Mouse (Mus musculus): ENCODE data around the gene Col23a1.

Gene Col23a1

DNA sequence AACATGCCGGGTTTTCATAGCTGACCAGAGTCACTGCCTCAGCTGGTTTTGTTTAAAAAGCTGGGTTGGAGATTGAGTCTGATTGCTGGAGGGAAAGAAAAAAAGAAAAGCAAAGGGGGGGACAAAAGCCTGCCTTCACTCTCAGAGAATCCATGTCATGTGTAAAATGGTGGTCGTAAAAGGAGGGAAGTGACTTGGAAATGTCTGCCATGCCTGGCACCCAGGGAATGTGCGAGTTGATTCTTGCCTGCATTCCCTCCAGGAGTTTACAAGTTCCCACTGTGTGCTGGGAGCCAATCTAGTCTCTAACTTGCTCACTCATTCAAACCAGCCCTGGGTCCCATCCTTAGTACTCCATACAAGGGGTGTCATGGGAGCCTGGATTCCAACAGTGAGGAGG is 100.8 kb downstream of the Col23a1 start:
- DNase-seq = no peak

DNA sequence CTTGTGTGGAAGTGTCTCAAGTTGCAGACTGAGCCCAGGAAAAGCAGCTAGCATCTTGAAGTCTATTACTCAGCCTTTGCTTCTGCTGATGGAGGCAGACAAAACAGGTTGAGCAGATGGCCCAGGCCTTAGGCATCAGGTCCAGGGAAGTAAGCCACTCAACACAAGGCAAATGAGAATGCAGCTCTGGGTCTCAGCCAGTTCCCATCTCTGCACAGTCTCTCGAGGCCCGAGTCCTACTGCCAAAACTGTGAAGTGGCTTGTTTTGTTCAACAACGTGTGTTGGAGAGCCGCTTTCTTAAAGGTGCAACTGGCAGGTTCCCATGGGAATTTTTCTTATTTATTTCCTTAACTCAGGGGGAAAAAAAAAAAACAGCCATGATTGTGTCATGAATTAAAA is 101.8 kb downstream of the Col23a1 start:
- DNase-seq = peak; percentile 59 to 79

DNA sequence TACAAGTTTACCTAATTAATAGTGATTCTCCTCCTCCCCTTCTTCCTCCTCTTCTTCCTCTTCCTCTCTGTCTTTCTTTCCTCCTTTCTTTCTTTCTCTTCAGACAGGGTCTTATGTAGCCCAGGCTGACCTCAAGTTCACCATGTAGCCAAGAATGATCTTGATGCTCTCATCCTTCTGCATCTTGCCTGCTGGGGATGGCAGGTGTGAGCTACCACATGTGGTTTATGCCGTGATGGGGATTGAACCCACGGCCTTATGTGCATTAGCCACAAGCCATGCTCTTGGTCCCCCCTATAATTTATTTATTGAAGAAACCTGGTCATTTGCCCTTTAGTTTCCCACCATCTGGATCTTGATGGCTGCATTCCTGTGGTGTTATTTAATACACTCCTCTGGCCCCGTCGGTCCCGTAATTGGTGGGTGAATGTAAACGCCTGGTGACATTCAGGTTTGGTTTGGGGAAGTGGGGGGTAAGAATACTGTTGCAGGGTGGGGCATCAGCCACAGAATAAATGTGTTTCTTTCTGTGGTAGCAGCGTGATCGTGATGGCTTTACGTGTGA is 104.7 kb downstream of the Col23a1 start:
- DNase-seq = no peak

DNA sequence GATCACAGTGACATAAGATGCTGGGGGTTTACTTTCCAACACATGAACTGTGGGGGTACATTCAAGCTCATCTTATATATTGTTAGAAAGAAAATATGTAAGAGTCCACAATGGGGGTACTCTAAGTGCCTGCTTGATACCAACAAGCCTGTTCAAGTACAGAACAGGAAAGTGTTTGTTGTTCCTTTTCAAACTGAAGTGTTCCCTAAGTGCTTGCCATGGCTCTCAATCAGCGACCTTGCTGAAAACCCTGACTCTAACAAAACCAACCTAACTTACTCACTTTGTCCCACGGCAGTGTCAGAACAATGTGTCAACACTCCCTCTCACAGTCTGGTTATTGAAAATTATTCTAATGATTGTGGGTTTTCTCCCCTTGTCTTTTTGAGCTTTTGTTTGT is 106.7 kb downstream of the Col23a1 start:
- DNase-seq = peak in 1 of 2 experiments; percentile 43

DNA sequence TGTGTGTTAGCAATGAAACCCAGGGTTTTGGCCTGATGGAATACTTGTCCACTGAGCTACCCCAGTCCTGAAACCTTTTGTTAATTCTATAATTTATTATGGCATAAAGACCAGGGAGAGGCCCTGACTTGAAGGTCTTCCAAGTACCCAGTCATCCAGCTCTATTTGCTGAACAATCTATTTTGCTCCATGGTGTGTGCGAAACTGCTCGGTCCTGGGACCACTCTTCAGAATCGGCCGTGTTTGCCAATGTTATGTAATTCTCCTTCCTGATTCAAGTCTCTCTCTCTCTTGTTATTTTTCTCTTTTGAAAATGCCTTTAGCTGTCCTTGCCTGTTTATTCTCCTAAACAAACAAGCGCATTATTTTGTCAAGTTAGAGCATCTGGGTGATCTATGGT is 108.4 kb downstream of the Col23a1 start:
- peak in 1 of 2 experiments; percentile 55 for DNase-seq

DNA sequence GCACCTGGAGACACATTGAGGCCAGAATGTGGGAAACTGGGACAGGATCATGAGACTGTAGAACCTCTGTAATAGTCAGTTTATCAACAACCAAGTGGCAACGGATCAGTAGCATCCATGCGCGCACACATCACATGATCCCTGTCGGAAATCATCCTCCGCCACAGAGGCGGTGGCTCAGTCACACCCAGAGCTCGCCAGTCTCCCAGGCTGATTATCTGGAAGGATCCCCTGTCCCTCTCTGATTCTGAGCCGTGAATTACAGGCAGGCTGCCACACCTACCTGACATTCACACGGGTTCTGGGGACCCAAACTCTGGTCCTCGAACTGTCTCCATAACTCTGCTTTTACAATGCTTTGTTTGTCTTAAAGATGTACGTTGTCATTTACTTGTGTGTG is 110.6 kb downstream of the Col23a1 start:
- no peak for DNase-seq

DNA sequence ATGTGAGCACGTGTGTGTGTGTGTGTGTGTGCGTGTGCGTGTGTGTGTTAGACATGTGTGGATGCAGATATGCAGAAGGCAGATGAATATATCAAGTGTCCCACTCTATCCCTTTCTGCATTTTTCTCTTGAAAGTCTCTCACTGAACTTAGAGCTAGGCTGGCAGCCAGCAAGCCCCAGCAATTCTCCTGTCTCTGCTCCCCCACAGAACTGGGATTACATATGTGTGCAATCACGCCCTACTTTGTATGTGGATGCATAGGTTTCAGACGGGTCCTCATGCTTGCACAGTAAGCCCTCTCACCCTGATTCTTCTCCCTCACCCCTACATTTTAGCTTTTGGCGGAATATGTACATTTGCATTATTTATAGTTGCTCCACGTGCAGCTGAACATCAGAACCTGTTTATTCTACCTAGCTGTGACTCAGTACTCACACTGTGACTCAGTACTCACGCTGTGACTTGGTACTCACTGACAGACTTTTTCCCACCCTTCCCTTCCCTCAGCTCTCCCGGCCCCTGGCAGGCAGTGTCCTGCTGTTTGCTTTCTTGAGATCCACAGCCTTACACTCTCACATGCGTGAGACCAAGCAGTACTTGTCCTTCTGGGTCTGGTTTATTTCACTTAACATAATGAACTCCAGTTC is 111.9 kb downstream of the Col23a1 start:
- DNase-seq = no peak

DNA sequence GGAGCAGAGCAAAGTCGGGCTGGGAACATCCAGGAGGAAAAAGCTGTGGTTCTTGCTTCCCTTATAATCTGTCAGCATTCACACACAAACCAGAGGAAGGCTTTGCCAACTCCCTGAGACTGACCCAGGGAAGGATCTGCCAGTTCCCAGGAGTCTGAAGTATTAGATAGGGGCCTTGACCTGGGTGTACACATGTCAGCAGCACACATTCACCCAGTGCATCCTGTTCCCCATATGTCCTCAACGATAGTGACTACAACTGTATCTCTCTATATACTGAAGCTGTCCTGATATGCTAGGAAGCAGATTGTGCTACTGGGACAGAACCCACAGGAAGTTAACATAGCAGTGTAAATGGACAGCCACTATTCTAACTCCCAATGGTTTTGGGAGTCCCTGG is 114.2 kb downstream of the Col23a1 start:
- no peak for DNase-seq

DNA sequence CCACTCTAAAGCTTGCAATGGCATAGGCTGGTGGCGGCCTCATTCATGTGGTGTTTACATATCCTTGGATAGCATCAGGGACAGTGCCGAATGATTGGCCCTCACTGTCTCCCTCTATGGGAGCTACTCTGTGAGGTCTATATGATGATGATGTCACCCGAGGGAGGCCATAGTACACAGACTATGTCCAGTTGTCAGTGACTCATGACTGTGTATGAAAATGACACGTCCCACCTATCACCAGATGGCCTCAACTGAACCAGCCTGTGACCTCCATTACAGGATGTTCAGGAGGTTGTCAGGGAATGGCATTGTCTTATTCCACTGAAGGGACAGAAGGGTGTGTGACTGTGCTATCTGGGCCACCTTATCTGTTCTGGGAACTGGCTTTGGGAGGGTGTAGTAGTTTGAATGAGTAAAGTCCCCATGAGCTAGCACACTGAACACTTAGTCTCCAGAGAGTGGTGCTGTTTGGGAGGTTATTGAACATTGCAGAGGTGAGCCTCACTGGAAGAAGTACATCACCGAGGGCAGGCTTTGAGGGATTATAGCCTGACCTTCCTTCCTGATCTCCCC is 115.2 kb downstream of the Col23a1 start:
- DNase-seq = no peak

DNA sequence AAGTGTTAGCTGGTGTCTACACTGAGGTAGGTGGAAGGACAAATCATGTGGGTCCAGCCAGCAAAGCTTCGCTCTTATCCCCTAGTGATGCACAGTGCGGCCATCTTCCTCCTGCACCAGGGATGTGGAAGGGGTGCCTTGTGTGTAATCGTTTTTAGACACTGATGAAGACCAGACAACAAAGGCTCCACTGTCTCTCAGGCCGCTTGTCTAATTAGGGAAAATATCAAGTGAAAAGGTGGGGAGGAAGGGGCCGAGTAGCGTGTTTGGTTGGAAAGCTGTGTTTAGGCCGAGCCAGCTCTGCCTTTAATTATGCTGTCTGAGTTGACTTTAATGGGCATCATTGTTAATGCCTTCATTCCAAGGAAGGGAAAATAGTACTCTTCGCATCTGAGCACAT is 116.8 kb downstream of the Col23a1 start:
- DNase-seq = no peak

DNA sequence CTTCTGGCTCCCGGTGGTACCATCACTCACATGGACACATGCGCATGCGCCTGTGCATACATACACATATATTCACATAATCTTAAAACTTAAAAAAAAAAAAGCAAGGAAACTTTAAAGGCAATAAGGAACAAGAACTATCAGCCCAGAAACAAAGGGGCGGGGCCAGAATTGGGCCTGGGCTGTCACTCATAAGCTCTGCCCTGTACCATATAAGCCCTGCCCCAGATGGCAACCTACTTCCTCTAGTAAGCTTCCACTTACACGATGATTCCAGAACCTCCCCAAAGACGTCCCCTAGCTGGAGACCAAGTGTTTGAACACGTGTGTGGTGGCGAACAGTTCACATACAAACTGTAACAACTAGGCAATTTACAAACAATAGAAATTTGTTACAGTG is 117.6 kb downstream of the Col23a1 start:
- no peak for DNase-seq

DNA sequence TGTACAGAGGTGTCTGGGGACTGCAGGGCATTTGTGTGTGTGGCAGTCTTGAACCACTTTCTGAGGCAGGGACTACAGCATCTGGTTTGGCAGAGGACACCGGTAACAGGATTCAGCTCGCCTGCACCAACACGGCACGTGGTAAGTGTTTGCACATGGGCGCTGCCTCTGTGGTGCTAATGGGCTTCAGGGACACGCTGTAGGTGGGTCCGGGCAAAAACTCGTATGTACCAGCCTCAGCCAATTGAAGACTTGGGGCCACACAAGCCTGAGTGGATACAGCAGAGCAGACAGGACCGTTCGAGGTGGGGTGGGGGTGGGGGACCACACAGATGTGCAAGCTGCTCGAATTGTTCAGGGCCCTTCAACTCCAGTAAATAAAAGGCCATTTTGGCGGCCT is 121.1 kb downstream of the Col23a1 start:
- no peak for DNase-seq

DNA sequence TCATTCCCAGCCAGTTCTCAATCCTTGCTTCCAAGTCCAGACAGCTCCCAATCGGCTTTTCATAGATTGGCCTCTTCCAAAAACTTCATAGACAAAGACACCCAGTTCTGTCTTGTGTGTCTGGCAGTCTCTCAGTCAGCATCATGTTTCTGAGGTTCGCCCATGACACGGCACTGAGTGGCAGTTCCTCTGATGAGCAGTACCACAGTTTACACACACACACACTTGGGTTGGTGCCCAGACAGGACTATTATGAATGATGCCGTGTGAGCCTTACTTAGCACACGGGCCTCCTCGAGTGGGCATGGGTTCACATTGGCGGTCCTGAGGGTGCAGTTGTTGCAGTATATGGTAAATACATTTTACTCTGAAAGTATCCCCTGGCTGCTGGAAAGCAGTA is 124.8 kb downstream of the Col23a1 start:
- no peak for DNase-seq

DNA sequence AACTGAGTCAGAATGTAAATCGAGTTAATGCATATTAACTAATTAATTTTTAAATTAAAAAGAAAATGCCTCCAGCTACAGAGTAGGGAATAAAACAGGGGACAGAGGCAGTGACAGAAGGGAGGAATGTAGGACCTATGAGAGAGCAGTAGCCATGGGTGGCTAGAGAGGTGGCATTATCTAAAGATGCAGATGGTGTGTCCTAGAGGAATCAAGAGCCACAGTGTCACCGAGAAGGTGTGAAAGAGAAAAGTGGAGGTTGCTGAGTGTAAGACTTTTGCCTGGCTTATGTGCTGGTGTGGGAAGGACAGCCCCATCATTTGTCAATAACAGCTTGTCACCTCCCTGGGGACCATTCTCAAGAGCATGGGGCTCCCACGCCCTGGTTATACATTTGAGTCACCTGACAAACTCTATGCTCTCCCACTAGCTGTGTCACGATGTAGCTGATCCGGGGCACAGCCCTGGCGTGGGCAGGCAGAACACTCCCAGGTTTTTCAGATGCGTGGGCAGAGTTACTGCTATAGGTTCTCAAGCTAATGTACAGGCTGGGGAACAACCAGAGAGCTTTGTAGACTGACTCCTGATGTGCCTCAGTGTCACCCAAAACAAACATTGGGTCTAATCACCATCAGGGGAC is 125.4 kb downstream of the Col23a1 start:
- DNase-seq = no peak

DNA sequence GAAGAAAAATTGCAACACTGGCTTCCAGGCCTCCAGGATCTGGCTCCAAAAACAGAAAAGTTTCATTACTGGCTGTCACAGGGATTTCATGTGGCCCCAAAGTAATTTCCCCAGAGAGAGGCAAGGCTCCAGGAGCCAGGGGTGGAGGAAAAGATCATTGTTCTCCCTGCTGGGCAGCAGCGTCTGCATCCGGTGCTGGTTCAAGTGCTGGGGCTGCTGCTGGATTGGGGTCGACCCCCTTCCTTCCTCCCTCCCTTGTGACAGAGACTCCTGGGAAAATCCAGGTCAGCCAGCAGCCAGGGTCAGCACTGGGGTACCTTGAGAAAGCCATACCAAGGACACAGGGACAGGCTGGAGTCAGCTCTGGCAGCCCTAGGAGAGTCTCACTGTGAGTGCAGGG is 129.1 kb downstream of the Col23a1 start:
- no peak for DNase-seq

DNA sequence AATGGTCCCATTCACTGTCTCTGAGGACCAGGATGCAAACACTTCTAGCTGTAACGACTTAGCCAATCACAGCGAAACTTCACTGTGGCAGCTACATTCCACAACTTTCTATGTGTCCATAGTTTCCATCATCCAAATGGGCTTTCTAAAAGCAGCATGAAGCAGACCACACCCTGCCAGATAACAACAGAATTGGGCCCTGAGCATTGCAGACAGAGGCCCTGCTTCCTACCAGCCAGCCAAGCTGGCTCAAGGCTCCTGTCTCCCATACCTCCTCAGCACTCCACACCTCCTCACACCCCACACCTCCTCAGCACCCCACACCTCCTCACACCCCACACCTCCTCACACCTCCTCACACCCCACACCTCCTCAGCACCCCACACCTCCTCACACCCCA is 132.2 kb downstream of the Col23a1 start:
- no peak for DNase-seq

DNA sequence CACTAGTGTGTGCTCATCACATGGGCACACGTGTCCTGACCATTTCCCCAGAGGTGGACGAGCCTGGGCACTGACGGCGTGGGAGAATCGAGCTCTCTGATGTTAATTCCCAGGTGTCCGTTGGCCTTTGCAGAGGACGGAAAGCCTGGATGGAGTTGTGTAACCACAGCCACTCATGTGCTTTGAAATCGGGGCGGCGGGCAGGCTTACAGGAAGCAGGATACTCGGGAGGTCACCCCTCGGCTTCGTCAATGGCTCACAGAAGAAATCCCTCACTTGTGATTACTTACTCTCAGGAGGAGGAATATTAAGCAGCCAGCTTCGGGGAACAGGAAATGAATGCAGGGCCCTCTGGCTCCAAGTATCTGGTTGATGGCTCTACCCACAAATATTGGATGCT is 133.0 kb downstream of the Col23a1 start:
- DNase-seq = no peak

DNA sequence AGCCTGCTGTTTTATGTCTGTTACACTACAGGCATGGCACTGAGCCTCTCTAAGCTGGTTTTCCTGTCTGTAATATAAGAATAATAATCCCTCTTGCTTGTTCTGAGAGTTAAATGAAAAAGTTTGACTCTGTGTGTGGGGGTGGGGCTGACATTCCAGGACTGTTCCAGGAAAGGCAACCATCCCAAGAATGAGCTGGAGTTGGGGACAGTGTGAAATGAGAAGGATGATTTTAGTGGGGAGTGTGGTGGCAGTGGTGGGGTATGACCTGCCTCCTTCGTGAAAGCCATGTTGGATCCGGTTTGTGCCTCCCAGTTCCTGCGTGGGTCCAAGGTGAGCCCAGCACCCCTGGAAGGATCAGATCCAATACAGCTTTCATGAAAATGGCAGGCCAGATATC is 136.4 kb downstream of the Col23a1 start:
- DNase-seq = no peak

DNA sequence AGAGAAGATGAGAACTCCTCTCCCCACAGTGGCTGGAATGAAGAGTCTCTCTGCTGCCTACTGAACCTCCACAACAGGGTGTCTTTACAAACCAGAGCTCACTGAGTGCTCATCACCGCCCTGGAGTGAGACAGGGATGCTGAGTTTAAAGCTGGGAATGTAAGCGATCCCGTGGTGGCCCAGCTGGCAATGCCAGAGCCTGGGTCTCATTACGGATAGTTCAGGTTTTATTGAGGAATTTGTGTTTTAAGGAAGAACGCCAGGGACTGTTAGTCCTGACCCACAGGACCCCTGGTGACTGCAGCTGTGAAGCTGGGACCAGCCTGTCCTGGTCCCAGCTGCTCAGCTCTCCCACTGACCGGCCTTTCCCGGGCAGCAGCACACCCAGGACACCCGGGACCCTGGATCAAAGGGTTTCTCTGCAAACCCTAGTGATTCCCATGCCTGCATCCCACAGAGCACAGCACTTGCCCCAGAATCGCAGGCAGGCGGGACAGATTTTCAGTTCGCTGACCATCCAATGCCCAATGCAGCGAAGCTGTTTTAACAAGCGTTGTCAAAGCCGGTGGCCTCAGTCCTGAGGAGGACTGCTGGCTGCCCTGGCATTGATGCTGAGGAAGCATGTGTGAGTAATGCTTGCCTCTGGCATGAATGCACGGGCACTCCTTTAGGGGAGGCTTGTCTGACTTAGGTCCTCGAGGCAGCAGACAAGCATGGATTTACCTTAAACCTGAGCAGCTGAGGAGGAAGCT is 139.9 kb downstream of the Col23a1 start:
- no peak for DNase-seq

DNA sequence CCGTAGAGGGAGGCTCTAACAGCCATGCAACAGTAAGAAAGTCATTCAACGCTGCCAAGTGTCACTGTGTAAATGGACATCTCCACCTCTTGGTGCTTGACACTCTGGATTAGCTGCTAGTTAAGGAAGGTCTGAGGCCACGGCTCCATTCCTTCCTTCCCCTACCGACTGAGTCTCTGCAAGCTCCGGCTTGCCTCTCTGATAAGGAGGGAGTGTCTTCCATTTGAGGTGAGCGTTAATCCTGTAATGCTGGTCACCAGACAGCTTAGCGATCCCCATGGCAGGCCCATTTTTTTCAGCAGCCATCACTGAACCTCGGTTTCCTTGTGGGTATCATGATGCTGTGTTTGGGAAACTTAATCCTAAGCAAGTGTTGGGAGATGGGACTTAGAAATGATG is 140.5 kb downstream of the Col23a1 start:
- DNase-seq = no peak

DNA sequence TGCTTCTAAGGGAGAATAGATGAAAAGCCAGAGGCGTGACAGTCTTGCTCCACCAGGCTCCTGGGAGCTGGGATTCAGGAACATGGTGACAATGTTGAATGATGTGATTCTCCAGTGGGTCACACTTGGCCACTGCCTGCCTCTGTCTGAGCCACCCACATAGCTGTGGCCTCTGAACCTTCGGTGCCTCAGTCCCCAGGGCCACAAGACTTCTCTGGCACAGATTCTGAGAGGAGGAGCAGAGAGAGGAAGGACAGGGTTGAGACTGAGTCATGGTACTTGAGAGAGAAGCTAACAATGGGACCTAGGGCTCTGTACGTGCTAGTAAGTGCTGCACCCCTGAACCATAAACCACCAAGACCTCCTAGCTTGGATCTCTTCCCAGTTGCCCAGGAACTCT is 141.6 kb downstream of the Col23a1 start:
- peak; percentile 24 to 49 for DNase-seq

DNA sequence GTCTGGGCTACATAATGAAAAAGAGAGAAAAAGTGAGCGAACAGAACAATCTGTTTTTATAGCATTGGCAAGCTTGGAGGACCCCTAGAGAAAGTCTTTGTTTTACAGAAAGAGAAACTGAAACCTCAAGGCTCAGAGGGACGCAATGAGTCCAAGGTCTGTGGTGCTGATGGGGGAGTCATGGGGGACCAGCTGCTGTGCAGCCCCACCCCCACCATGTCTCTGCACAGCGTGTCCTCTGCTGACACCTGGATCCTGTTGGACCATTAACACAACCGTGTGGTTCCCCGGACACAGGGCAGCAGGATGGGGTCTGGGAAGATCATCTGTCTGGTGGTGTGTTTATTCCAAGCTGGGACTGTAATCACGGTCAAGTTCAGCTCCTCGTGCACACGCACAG is 142.2 kb downstream of the Col23a1 start:
- DNase-seq = no peak

DNA sequence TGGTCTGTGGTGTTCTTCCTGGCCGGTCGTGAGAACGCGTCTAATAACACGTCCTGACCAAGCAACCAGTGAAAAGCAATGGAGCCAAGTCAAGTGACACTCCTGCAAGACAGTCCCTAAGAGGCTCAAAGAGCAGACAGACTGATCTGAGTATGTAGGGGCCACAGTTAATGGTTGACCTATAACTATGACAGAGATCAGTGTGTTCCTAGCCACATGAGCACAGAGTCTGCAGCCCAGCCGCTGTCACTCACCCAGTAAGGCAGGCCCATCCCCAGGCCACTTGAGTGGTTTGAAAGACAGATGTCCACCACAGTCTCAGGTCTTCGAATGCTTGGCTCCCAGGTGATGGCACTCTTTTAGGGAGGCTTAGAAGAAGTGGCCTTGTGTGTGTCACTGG is 152.3 kb downstream of the Col23a1 start:
- DNase-seq = no peak

DNA sequence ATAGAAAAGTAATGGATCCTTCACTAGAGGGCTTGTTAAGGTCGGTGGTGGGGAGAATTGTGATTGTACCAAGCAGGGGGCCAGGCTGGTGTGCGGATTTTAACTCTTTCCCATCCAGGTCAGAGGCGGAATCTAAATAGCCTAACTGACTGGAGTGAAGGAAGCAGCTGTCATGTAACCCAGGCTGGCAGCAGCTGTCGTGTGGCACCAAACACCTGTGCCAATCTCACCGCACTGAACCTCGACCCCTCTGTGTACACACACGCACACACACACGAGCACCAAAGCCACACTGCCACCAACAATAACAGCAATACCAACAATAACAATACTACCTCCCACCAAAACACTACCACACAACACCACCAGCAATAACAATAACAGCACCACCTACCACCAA is 152.9 kb downstream of the Col23a1 start:
- no peak for DNase-seq
